Mouse (Mus musculus) midbrain, embryonic 13.5 days (tissue): ENCODE results near the gene Hectd2. TPM values are rescaled to one million over a fixed set of nuclear protein-coding genes. Genes with fewer than 3 reads are reported as not detected.

Source experiments
- ATAC-seq: fragments of 200-750 bp; cut with Nextera tagmentation; 2 replicates; pipeline ENCODE4 v1.8.0; 2017; ENCODE audit warnings: mild to moderate bottlenecking, moderate TSS enrichment, moderate library complexity
- H3K27ac ChIP-seq: fragments of 300-500 bp; sonication (generic); 2 replicates; pipeline ENCODE4 v1.5.1; 2015; ENCODE audit warnings: inconsistent platforms, mild to moderate bottlenecking, moderate library complexity
- H3K27me3 ChIP-seq: fragments of 300-500 bp; sonication (generic); 2 replicates; pipeline ENCODE4 v1.6.1; 2015; ENCODE audit warnings: mild to moderate bottlenecking, inconsistent platforms
- H3K36me3 ChIP-seq: fragments of 300-500 bp; sonication (generic); 2 replicates; pipeline ENCODE4 v1.6.1; 2015; ENCODE audit warnings: mild to moderate bottlenecking, inconsistent platforms
- H3K4me1 ChIP-seq: fragments of 300-500 bp; sonication (generic); replicated peaks from 2 replicates; pipeline ENCODE4 v1.6.1; 2015; ENCODE audit warnings: inconsistent platforms
- H3K4me2 ChIP-seq: fragments of 300-500 bp; sonication (generic); replicated peaks from 2 replicates; pipeline ENCODE4 v1.6.1; 2015; ENCODE audit warnings: moderate library complexity, mild to moderate bottlenecking, inconsistent platforms
- H3K4me3 ChIP-seq: fragments of 300-500 bp; sonication (generic); replicated peaks from 2 replicates; pipeline ENCODE4 v1.5.1; 2015; ENCODE audit warnings: mild to moderate bottlenecking, inconsistent platforms
- H3K9ac ChIP-seq: fragments of 300-500 bp; sonication (generic); replicated peaks from 2 replicates; pipeline ENCODE4 v1.6.1; 2015; ENCODE audit warnings: mild to moderate bottlenecking, inconsistent platforms
- H3K9me3 ChIP-seq: fragments of 300-500 bp; sonication (generic); 2 replicates; pipeline ENCODE4 v1.6.1; 2016; ENCODE audit warnings: mild to moderate bottlenecking, inconsistent platforms
- WGBS: fragments of 180-500 bp; shearing (Covaris S2); methylation state at CpG from one replicate; pipeline ENCODE4 v1.1.7; 2015; 5-methylcytosine and 5-hydroxymethylcytosine counted together
- polyA plus RNA-seq: library from polyadenylated mRNA; unstranded; fragments of >200 nt; fragmentation: Nextera tagmentation; extraction: Ambion mirVana; gene quantifications from 2 replicates; pipeline ENCODE4 v1.2.1, GENCODE M21; 2015

Gene Hectd2
- polyA plus RNA-seq, 1 experiment from 2014 or later = 9.4 TPM

GRCm38 (mm10) chr19:36630361-36630760, 75.9 kb downstream of the Hectd2 start:
- no peak overlapping the region for H3K4me3 ChIP-seq
- H3K27ac ChIP-seq = no peak overlapping the region
- peaks cover 2% of the 10 kb centered on the region; the same call in 1 of the 2 replicates for H3K9me3 ChIP-seq
- no peak overlapping the region for H3K9ac ChIP-seq
- ATAC-seq = no peak
- H3K27me3 ChIP-seq = 0 out of 2 replicates have a peak, but pooled peaks cover 2% of the 10 kb centered on the region
- no peaks in the 10 kb centered on the region for H3K4me1 ChIP-seq
- H3K4me2 ChIP-seq = no peak overlapping the region
- WGBS = 83% methylated on average over 5 of the region's 5 CpGs
- no peaks in the 10 kb centered on the region for H3K36me3 ChIP-seq

GRCm38 (mm10) chr19:36634771-36635170, 80.3 kb downstream of the Hectd2 start:
- WGBS = 61% methylated on average over 7 of the region's 7 CpGs
- H3K4me3 ChIP-seq = no peak overlapping the region
- no peak overlapping the region for H3K9ac ChIP-seq
- H3K4me2 ChIP-seq = no peak overlapping the region
- no peak overlapping the region for H3K27ac ChIP-seq
- no peaks in the 10 kb centered on the region for H3K36me3 ChIP-seq
- H3K4me1 ChIP-seq = 0 out of 2 replicates have a peak, but pooled peaks cover 3% of the 10 kb centered on the region
- H3K9me3 ChIP-seq = peaks cover 3% of the 10 kb centered on the region; the same call in 1 of the 2 replicates
- H3K27me3 ChIP-seq = 0 out of 2 replicates have a peak, but pooled peaks cover 2% of the 10 kb centered on the region
- no peak for ATAC-seq

DNA sequence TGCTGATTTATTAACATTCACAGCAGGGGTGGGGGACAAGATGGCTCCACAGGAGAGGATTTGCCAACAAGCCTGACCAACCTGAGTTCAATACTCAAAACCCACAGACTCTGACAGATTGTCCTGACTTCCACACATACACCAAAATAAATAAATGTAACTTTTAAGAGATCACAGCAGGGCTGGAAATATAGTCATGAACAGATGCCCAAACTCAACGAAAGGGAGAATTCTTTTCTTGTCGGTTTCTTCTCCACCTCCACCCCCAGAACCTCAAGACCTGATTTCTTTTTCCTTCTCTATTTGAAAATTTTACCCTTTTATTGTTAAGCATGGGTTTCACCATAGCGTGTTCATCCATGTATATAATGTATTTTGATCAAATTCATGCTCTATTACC, 82.8 kb downstream of the Hectd2 start:
- H3K9me3 ChIP-seq = peaks cover 3% of the 10 kb centered on the region; the same call in 1 of the 2 replicates
- no peak overlapping the region for H3K27ac ChIP-seq
- H3K9ac ChIP-seq = no peak overlapping the region
- no peaks in the 10 kb centered on the region for H3K36me3 ChIP-seq
- no peak for ATAC-seq
- no peak overlapping the region for H3K4me3 ChIP-seq
- 82% methylated on average over 3 of the region's 3 CpGs for WGBS
- H3K4me1 ChIP-seq = 0 out of 2 replicates have a peak, but pooled peaks cover 3% of the 10 kb centered on the region
- H3K4me2 ChIP-seq = no peak overlapping the region
- peaks cover 2% of the 10 kb centered on the region; the same call in 1 of the 2 replicates for H3K27me3 ChIP-seq

- Histone ChIP-seq H3K36me3 (no peaks in the 10 kb centered on the region), H3K27me3 (peaks cover 2% of the 10 kb centered on the region; the same call in 1 of the 2 replicates), H3K4me1 (0 out of 2 replicates have a peak, but pooled peaks cover 3% of the 10 kb centered on the region), H3K9me3 (peaks cover 3% of the 10 kb centered on the region; the same call in 1 of the 2 replicates), H3K27ac (no peak overlapping the region), H3K4me3 (no peak overlapping the region), H3K9ac (no peak overlapping the region), H3K4me2 (no peak overlapping the region)
- 60% methylated on average over 7 of the region's 7 CpGs for WGBS
- 0 out of 2 replicates have a peak, but pooled peaks have one; percentile 27 for ATAC-seq
These were observed 83.6 kb downstream of the Hectd2 start for GRCm38 (mm10) chr19:36637948-36638587.

- Histone ChIP-seq H3K9me3 (peaks cover 3% of the 10 kb centered on the region; the same call in 1 of the 2 replicates), H3K27me3 (no peaks in the 10 kb centered on the region; the same call in 1 of the 2 replicates), H3K9ac (no peak overlapping the region), H3K4me3 (no peak overlapping the region), H3K27ac (no peak overlapping the region), H3K36me3 (no peaks in the 10 kb centered on the region), H3K4me2 (no peak overlapping the region), H3K4me1 (0 out of 2 replicates have a peak, but pooled peaks cover 3% of the 10 kb centered on the region)
- ATAC-seq = 0 out of 2 replicates have a peak, but pooled peaks have one; percentile 43
- WGBS = 67% methylated on average over 9 of the region's 9 CpGs
These were observed 84.6 kb downstream of the Hectd2 start for GRCm38 (mm10) chr19:36639072-36639471.

DNA sequence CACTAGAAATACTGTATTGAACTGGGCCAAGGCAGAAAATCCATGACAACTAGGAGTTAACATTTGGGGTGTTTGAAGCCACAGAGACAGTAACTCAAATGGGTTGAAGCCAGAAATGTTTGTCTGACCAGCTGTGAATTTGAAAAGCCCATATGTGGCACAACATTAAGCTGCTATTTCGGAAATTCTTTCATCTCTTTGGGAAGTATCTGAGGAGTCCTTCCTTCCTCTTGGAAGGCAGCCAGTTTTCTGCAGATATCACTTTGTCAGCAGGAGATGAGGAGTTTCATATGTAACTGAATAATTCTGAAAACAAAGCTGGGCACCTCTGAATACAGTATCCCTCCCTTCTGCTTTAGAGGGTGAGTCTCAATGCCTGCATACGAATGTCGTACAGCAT, 86.7 kb downstream of the Hectd2 start:
- no peaks in the 10 kb centered on the region; the same call in 1 of the 2 replicates for H3K9me3 ChIP-seq
- H3K4me2 ChIP-seq = no peak overlapping the region
- H3K4me3 ChIP-seq = no peak overlapping the region
- ATAC-seq = no peak
- H3K9ac ChIP-seq = no peak overlapping the region
- H3K4me1 ChIP-seq = 0 out of 2 replicates have a peak, but pooled peaks cover 3% of the 10 kb centered on the region
- H3K36me3 ChIP-seq = no peaks in the 10 kb centered on the region
- no peak overlapping the region for H3K27ac ChIP-seq
- 86% methylated on average over 3 of the region's 3 CpGs for WGBS
- H3K27me3 ChIP-seq = no peaks in the 10 kb centered on the region; the same call in 1 of the 2 replicates

DNA sequence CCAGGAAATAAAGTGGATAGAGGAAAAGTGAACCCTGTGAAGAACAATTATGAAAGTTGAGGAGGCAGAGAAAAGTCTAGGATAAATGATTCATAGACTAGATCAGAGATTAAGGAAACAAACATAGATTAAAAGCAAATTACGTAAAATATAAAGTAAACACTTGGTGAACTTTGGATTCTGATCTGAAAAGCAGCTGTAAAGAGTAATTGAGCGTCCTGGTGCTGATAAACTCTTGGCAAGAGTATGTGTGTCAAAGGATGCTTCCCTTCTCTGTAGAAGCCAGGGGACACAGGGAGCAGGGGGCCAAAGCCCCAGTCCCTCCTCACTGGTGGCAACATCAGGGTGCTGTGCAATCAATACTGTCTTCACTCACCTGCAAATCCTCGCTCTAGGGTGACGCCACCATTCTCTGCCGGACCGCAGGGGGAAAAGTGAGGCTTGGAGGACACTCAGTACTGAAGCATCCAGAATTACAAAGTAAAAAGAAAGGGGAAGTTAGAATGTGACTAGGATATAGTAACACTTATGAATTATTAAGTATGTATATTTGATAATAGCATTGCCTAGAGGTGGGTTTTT, 91.0 kb downstream of the Hectd2 start:
- H3K27me3 ChIP-seq = no peaks in the 10 kb centered on the region; the same call in 1 of the 2 replicates
- no peak for ATAC-seq
- no peak overlapping the region for H3K4me3 ChIP-seq
- no peaks in the 10 kb centered on the region; the same call in 1 of the 2 replicates for H3K9me3 ChIP-seq
- H3K27ac ChIP-seq = no peak overlapping the region
- WGBS = 90% methylated on average over 6 of the region's 6 CpGs
- no peak overlapping the region for H3K9ac ChIP-seq
- H3K36me3 ChIP-seq = no peaks in the 10 kb centered on the region
- H3K4me2 ChIP-seq = no peak overlapping the region
- no peaks in the 10 kb centered on the region for H3K4me1 ChIP-seq

- 86% methylated on average over 7 of the region's 7 CpGs for whole genome bisulfite sequencing
- H3K4me2 ChIP-seq = no peak overlapping the region
- no peaks in the 10 kb centered on the region; the same call in 1 of the 2 replicates for H3K27me3 ChIP-seq
- no peak overlapping the region for H3K9ac ChIP-seq
- no peak for ATAC-seq
- no peak overlapping the region for H3K4me3 ChIP-seq
- no peaks in the 10 kb centered on the region for H3K36me3 ChIP-seq
- H3K4me1 ChIP-seq = no peaks in the 10 kb centered on the region
- no peaks in the 10 kb centered on the region; the same call in 1 of the 2 replicates for H3K9me3 ChIP-seq
- no peak overlapping the region for H3K27ac ChIP-seq
These were observed 91.8 kb downstream of the Hectd2 start for GRCm38 (mm10) chr19:36646132-36646828.

DNA sequence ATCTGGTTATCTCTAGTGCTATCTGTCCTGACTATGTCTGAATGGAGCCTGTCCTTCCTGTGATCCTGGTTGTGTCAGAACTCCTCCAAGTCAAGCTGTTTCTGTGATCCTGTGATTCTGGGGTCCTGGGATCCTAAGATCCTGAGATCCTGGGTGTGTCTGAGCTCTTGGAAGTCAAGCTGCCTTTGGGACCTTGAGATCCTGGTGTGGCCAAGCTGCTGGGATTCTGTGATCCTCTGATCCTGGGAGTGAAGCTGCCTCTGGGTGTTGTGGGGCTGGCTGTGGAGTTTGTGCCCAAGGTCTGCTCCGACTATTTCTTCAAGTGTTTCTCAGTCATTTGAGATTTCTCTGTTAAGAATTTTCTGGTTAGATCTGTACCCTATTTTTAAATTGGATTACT, 98.2 kb downstream of the Hectd2 start:
- Histone ChIP-seq H3K27me3 (no peaks in the 10 kb centered on the region), H3K9ac (no peak overlapping the region), H3K4me1 (no peaks in the 10 kb centered on the region), H3K9me3 (no peaks in the 10 kb centered on the region), H3K4me2 (no peak overlapping the region), H3K36me3 (no peaks in the 10 kb centered on the region), H3K27ac (no peak overlapping the region), H3K4me3 (no peak overlapping the region)
- ATAC-seq = no peak
- WGBS = 71% methylated on average over 1 of the region's 1 CpGs

DNA sequence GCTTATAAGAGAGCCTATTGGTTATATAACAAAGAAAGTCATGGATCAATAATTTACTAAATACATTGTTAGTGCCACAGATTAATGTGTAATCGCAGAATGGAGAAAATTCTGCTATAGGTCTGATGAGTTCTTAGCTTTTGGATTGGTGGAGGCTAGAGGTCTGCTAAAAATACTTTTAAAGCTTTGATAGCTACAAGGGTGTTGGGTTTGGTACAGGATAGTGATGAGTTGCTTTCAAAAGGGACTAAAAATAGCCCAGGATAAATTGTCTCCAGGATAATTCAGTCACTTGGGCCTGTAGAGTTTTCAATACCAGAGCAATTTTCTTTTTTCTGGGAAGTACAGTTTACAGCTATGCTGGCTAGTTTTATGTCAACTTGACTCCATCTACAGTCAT, 108.3 kb downstream of the Hectd2 start:
- no peak overlapping the region for H3K27ac ChIP-seq
- WGBS = 93% methylated on average over 1 of the region's 1 CpGs
- H3K9me3 ChIP-seq = no peaks in the 10 kb centered on the region

GRCm38 (mm10) chr19:36663918-36664317, 109.5 kb downstream of the Hectd2 start:
- Histone ChIP-seq H3K9me3 (no peaks in the 10 kb centered on the region), H3K27me3 (no peaks in the 10 kb centered on the region), H3K9ac (no peak overlapping the region), H3K36me3 (no peaks in the 10 kb centered on the region), H3K27ac (no peak overlapping the region), H3K4me1 (no peaks in the 10 kb centered on the region), H3K4me2 (no peak overlapping the region), H3K4me3 (no peak overlapping the region)
- 77% methylated on average over 2 of the region's 2 CpGs for WGBS
- no peak for ATAC-seq

More for the DNA sequence above, 108.3 kb downstream of the Hectd2 start:
- no peak for ATAC-seq
- no peak overlapping the region for H3K4me2 ChIP-seq
- no peaks in the 10 kb centered on the region for H3K27me3 ChIP-seq
- no peak overlapping the region for H3K4me3 ChIP-seq
- H3K4me1 ChIP-seq = no peaks in the 10 kb centered on the region
- no peak overlapping the region for H3K9ac ChIP-seq
- no peaks in the 10 kb centered on the region for H3K36me3 ChIP-seq

DNA sequence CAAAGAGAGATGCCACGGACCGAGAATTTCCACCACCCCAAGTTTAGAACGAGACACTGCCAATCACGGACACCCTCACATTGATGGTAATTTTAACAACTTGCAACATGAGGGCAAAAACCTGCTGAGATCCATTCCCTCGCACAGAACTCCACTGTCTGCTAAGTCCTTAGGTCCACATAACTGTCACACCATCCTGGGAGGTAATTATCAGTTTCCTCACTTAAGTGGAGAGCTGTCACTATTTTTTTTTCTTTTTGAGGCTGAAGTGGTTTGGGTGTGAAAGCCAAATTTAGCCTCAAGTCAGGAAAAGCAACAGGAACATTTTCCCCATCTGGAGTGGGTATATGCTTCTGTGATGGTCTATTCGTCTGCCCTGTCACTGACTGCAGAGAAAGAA, 110.0 kb downstream of the Hectd2 start:
- 84% methylated on average over 6 of the region's 6 CpGs for WGBS
- Histone ChIP-seq H3K9me3 (no peaks in the 10 kb centered on the region), H3K4me2 (no peak overlapping the region), H3K9ac (no peak overlapping the region), H3K4me3 (no peak overlapping the region), H3K27ac (no peak overlapping the region), H3K27me3 (no peaks in the 10 kb centered on the region), H3K36me3 (no peaks in the 10 kb centered on the region), H3K4me1 (0 out of 2 replicates have a peak, but pooled peaks cover 1% of the 10 kb centered on the region)
- ATAC-seq = no peak
